Mouse (Mus musculus): ENCODE data around the gene Msmb. TPM values are rescaled to one million over a fixed set of nuclear protein-coding genes. Genes with fewer than 3 reads are reported as not detected.
A peak's percentile ranks its signal among the peaks of the same experiment; 100 is the strongest.
"Not testable (repeated sequence)": the region's sequence is repeated elsewhere in the genome, so short reads cannot be mapped to it uniquely, and the experiment has no call there.

Gene Msmb
- polyA plus RNA-seq (2015; fragmentation: Nextera tagmentation; extraction: Ambion mirVana): not detected in 2 replicates

- no peak for DNase-seq (ENCODE audit: low spot score)
These were observed at the start of gene Msmb for GRCm38 (mm10) chr14:32141723-32142122. TSS of gene Msmb (plus strand) at chr14:32142023.

- no peak for DNase-seq (ENCODE audit: low spot score)
These were observed 48.8 kb upstream of the Msmb start for GRCm38 (mm10) chr14:32093018-32093417.

GRCm38 (mm10) chr14:32093500-32094117 is 48.2 kb upstream of the Msmb start:
- DNase-seq (ENCODE audit: low spot score): no peak

DNA sequence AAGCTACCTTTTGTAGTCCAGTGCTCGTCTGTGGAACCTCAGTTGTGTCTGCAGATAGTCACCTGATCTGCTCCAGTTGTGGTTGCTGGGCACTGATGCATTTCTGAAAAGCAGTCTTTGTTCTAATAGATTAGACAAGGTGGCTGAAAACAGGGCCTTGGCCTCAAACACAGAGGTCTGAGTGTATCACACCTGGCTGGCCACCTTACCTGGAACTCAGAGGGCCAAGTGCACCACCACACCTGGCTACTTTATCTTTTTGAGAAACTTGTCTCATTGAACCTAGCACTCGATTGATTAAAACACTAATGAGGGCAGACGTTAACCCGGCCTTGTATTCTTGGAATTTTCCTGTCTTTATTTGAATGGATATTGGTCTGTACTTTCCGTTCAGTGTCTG is 46.2 kb upstream of the Msmb start:
- no peak for DNase-seq (ENCODE audit: low spot score)

- DNase-seq (ENCODE audit: low spot score): no peak
These were observed 45.1 kb upstream of the Msmb start for GRCm38 (mm10) chr14:32096740-32097139.

- DNase-seq (ENCODE audit: low spot score): no peak
These were observed 44.1 kb upstream of the Msmb start for GRCm38 (mm10) chr14:32097691-32098090.

- DNase-seq (ENCODE audit: low spot score): no peak
These were observed 42.9 kb upstream of the Msmb start for GRCm38 (mm10) chr14:32098951-32099350.

DNA sequence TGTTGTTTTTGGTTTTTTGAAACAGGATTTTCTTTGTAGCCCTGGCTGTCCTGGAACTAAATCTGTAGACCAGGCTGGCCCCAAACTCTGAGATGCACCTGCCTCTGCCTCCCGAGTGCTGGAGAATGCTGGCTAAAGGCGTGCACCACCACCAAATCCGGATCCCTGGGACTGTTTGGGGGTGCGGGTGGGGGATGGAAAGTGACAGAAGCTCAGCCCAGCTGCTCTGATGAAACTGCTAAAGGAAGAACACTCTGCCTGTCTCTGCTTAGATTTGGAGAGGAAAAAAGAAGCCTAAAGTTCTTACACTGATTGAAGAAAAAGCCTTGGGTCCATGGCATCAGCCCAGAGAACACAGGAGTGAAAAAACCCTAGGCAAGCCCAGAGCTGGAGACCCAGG is 38.3 kb upstream of the Msmb start:
- no peak for DNase-seq (ENCODE audit: low spot score)

GRCm38 (mm10) chr14:32105663-32106062 is 36.2 kb upstream of the Msmb start:
- DNase-seq (ENCODE audit: low spot score): no peak

DNA sequence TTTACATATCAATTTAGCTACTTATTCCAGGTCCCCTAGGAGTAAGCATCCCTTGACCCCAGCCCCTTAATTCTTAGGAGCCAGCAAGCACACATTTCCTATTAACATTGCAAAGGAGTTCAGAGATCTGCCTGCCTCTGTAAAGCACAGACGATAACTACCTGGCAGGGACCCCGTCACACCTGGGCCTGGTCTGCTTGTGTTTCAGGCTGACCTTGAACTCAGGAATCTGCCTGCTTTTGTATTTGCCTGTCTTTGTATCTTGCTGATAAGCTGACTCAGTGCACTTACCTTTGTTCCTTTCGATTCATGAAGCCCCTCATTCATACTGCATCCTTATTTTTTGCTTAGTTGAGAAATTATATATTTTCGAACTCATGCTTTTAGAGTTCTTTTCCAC is 34.9 kb upstream of the Msmb start:
- no peak for DNase-seq (ENCODE audit: low spot score)

GRCm38 (mm10) chr14:32112124-32112523 is 29.7 kb upstream of the Msmb start:
- DNase-seq (ENCODE audit: low spot score): not testable (repeated sequence)

GRCm38 (mm10) chr14:32120940-32121919 is 20.6 kb upstream of the Msmb start:
- DNase-seq (ENCODE audit: low spot score): no peak

DNA sequence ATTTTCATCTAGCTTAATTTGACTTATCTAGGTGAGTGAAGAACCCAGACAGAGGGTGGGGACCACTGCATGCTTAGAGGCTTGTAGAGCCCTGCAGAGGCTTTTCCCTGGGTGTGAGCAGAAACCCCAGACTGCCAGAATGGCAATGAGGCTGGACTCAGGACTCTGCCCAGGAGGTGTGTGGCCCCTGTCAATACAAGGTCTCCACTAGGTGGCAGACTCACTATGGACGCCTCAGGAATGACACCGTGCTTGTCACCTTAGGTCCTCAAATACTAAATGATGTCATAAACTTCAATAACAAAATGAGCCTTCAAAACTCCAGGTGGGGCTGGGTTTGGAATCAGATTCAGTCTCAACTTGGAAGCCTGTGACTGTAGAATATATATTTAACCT is 19.9 kb upstream of the Msmb start:
- peak; percentile 31 for DNase-seq (ENCODE audit: low spot score)

- DNase-seq (ENCODE audit: low spot score): no peak
These were observed 17.6 kb upstream of the Msmb start for GRCm38 (mm10) chr14:32124261-32124660.

GRCm38 (mm10) chr14:32125256-32125655 is 16.6 kb upstream of the Msmb start:
- not testable (repeated sequence) for DNase-seq (ENCODE audit: low spot score)

GRCm38 (mm10) chr14:32128409-32128808 is 13.4 kb upstream of the Msmb start:
- no peak for DNase-seq (ENCODE audit: low spot score)

DNA sequence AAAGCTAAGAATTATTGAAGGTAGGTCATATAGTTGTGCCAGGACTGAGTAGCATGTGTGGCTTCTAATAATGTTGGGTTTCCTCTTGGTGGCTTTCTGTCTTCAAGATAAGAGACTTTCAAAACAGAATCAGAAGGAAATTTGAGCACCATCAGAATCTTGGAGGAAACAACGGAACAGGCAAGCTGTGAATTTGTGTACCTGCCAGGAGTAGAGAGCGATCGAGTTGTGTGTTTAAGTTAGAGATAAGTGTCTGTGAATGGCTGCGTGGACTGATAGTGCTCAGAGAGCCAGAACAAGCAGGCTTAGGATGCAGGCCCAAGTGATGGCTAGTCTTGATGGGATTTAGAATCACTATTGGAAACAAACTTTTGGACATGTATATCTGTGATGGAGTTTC is 10.0 kb upstream of the Msmb start:
- no peak for DNase-seq (ENCODE audit: low spot score)

GRCm38 (mm10) chr14:32134293-32134692 is 7.5 kb upstream of the Msmb start:
- no peak for DNase-seq (ENCODE audit: low spot score)

- DNase-seq (ENCODE audit: low spot score): not testable (repeated sequence)
These were observed 5.4 kb upstream of the Msmb start for GRCm38 (mm10) chr14:32136467-32136866.

GRCm38 (mm10) chr14:32140359-32140965 is 1.4 kb upstream of the Msmb start:
- DNase-seq (ENCODE audit: low spot score): no peak

- no peak for DNase-seq (ENCODE audit: low spot score)
These were observed 2.9 kb downstream of the Msmb start for GRCm38 (mm10) chr14:32144734-32145133.

GRCm38 (mm10) chr14:32145401-32145800 is 3.6 kb downstream of the Msmb start:
- no peak for DNase-seq (ENCODE audit: low spot score)

Data from thymus, postnatal 0 days (tissue).